Mouse (Mus musculus) layer of hippocampus, postnatal 36 days (tissue): ENCODE data around the gene Nfix. TPM values are rescaled to one million over a fixed set of nuclear protein-coding genes. Genes with fewer than 3 reads are reported as not detected.

Experiments used
- DNase-seq, 2 experiments: peaks; one replicate each; pipeline ENCODE4 v3.0.0; 2022
- total RNA-seq, 2 experiments: library from RNA; stranded (reverse); gene quantifications; 2 replicates each; pipeline ENCODE4 v1.2.3; 2021

The Nfix gene
- total RNA-seq, 2 experiments from 2014 or later: 387 to 434 TPM

GRCm38 (mm10) chr8:84663483-84664327, 136.4 kb downstream of the Nfix start:
- DNase-seq: peak; percentile 96

- peak; percentile 91 to 93 for DNase-seq
Measured at GRCm38 (mm10) chr8:84662581-84663065, 137.5 kb downstream of the Nfix start, which contains the start of gene Ier2. Gene Ier2, minus strand, starts transcription at chr8:84662852.

GRCm38 (mm10) chr8:84661961-84662571, 138.1 kb downstream of the Nfix start:
- DNase-seq: peak in 1 of 2 experiments; percentile 54

DNA sequence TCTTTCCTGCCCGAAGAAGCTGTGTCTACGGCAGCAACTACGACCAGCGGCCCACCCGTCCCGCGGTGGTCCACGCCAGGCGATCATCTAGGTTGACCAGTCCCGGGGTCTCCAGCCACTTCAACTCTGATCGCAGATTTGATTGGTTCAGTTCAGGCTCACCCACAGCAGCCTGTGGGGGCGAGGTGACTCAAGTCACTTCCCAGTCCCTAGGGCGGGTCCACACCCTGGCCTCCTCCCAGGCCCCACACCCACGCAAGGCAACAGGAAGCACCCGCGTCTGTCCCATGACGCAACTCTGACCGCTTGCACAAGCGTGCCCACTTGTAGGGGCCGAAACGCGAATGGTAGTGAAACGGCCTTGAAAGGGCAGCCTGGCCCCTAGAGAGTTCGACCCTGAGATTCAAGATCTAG, 138.7 kb downstream of the Nfix start:
- no peak for DNase-seq

DNA sequence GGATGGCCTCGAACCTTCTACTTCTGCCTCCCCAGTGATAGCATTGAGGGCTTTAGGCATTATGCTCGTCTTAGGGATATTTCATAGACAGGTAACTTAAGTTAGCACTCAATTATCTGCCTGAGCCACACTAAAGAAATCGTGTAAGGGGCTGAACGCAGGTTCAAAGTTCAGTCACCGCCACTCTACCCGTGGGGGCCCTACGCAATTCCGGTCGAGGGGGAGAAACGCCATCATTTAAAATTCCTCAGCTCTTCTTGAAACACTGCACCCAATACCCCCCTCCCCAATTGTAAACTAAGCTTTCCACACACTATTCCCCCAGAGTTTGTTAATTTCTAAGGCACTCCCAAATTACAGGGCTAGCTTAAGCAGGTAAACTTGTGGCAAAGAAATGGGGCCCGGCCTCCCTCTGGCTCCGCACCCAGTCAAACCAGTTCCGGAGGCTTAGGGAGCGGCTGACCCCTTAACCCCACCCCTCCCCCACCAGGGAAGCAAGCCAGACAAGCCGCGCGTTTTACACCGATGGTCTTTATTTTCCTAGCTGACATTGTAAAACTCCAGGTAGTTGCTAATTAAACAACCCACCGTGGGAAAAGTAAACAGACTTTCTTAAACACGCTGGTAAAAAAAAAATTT, 139.2 kb downstream of the Nfix start:
- no peak for DNase-seq

DNA sequence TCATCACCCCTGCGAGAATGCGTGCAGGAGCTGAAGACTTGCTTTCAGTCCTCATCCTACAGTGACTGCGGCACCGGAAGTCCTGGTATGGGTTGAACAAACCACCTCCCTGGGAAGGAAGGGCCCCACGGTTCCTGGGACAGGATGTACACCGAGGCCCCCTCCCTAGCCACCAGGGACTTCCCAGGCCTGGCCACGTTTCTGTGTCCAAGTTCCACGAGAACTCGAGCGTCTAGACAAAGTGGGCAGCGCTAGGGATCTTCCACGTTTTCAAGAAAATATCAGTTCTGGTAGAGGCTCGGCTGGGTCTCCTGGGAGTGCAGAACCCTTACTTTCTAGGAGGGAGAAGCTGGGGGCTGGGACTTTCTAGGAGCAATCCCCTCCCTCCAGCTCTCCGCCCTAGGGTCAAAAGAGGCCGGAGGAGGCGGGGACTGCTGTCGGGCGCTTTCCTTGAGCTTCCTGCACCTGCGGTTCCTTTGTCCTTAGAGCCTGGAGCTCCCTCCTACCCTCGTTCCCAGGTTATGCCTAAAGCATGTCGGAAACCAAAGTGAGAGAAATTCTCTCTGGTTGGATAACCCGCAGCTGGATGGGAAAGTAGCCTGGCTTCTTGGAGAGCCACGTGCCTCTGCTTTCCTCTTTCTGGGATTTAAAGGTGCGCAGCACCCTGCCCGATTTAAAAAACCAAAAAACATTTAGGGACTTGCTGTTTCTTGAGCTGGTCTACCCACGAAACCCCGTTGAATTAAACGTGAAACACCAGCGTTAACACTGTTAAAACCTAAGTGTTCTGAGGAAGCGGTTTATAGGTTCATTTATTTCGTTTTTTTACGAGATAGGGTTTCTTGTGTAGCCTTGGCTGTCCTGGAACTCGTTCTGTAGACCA, 140.0 kb downstream of the Nfix start:
- DNase-seq: no peak

GRCm38 (mm10) chr8:84658951-84659350, 141.2 kb downstream of the Nfix start:
- DNase-seq: no peak

GRCm38 (mm10) chr8:84657680-84658079, 142.5 kb downstream of the Nfix start:
- no peak for DNase-seq

- no peak for DNase-seq
Measured at GRCm38 (mm10) chr8:84657203-84657602, 142.9 kb downstream of the Nfix start.

- DNase-seq: no peak
Measured at GRCm38 (mm10) chr8:84656641-84657126, 143.5 kb downstream of the Nfix start.

DNA sequence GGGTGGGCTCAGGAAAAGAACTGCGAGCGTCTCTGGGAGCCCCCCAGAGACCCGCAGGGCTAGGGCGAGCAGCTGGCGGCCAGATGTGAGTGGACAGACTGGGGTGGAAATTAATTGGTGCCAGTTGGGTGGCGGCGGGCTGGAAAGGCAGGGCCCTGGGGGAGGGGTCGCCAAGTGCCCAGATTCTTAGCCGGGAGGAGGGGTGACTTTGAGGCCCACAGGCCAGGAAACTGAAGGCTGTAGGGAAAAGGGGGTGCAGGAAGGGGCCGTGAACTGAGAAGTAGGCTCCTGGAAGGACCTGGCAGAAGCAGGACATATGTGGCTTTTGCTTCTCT, 144.0 kb downstream of the Nfix start:
- no peak for DNase-seq

DNA sequence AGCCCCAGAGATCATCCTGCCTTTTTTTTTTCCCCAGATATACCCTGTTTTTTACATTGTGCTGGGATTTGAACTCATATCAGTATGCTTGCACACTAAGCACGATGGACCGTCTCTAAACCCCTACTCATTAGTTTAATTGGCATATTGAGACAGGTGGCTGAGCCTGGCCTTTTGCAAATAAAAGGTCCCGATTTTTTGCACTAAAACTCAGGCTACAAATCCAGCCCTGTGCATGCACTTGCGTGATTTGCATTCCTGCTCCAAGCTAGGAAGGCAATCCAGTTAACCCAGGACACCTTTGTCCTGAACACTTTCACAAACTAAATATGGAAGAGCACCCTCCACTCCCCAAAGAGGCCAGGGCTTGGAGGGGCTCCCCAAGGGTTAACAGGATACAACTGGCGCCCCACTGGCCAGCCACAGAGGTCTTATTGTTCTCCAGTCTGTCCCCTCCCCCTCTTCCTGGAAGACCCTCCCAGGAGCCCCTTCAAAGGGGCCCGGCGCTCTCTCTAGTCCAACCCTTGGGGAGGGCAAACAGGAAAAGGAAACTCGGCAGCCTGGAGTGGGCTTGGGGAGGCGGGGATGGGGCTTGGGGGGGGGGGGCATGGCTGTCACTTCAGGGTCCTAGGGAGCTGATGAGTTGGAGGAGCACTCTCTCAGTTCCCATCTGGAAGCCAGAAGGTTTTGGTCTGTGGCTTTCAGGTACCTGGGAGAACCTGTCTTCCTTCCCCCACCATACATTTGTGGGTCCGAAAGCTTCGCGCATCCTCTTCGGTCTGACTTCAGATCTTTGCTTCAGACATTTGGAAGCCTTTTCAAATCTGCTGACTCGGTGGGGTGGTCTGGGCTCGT, 144.6 kb downstream of the Nfix start:
- DNase-seq: no peak

GRCm38 (mm10) chr8:84654597-84654996, 145.5 kb downstream of the Nfix start:
- DNase-seq: no peak

DNA sequence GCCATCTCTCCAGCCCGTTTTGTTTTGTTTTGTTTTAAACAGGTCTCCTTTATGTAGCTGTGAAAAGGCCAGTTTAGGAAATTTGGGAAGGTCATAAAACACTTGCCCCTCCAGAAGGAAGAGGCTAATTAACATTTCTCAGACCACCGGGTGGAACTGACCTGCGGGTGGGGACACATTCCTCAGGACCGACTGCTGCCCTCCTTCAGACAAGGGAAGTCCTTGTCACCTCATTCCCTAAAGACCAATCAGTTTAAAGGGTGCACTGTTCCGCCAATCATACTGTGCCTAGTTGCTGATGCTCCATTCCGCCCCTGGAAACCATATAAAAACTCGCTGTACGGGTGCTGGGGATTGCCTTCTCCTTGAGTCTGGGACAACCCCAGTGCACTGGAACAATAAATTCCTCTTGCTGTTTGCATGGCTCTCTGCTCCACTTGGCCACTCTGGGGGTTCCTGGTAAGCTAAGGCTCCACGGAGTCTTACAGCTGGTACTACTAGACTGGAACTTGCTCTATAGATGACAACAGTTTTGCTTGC, 147.0 kb downstream of the Nfix start:
- DNase-seq: no peak

DNA sequence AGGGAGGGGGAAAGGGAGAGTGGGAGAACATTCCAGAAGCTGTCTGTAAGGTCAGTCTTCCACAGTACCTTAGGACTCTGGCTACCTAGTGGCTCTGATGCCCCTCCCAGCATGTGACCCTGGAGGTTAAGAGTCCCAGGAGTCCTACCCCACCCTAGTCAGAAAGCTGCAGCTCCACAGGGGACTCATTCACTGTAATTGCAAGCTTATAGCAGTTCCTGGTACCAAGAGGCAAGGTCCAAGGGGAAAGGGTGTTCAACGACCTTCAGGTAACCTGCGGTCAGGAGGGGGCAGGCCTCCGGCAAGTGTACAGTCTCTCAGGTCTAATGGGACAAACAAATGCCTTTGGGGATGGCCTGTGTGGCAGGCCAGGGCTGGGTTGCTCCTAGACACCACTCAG, 149.9 kb downstream of the Nfix start:
- no peak for DNase-seq

Other genes starting within 250 kb of the Nfix start
- gene Ier2, start 137.5 kb downstream of the Nfix start, total RNA-seq: 1 to 10 TPM; 7.2 to 7.6 TPM
- 100 to 1,000 TPM in 1 of 2 experiments, 10 to 100 TPM in 1; 95.2 to 115 TPM for gene Trmt1, start 114.0 kb downstream of the Nfix start, total RNA-seq
- 10 to 100 TPM; 85.9 to 92.2 TPM for gene Nacc1, start 112.5 kb downstream of the Nfix start, total RNA-seq
- gene Lyl1, start 98.9 kb downstream of the Nfix start, total RNA-seq: 1 to 10 TPM; 1.2 to 2.0 TPM
- gene G430095P16Rik, start 77.3 kb downstream of the Nfix start, total RNA-seq: not detected
- gene Dand5, start 22.5 kb upstream of the Nfix start, total RNA-seq: 10 to 100 TPM in 1 of 2 experiments, 1 to 10 TPM in 1; 9.4 to 10.5 TPM
- gene Gadd45gip1, start 31.2 kb upstream of the Nfix start, total RNA-seq: 10 to 100 TPM; 23.2 to 25.7 TPM
- 10 to 100 TPM; 67.9 to 68.5 TPM for gene Rad23a, start 40.3 kb upstream of the Nfix start, total RNA-seq
- gene Calr, start 46.6 kb upstream of the Nfix start, total RNA-seq: 100 to 1,000 TPM; 557 to 631 TPM
- 10 to 100 TPM; 51.2 to 52.7 TPM for gene Farsa, start 56.6 kb upstream of the Nfix start, total RNA-seq
- gene Syce2, start 71.8 kb upstream of the Nfix start, total RNA-seq: 10 to 100 TPM; 16.1 to 19.7 TPM
- 10 to 100 TPM; 39.5 to 46.3 TPM for gene Gcdh, start 93.6 kb upstream of the Nfix start, total RNA-seq
- under 1 TPM in 1 of 2 experiments, not detected in 1; 0.40 TPM for gene Klf1, start 101.6 kb upstream of the Nfix start, total RNA-seq
- gene Dnase2a, start 108.2 kb upstream of the Nfix start, total RNA-seq: 1 to 10 TPM; 3.2 to 3.9 TPM
- gene Mast1, start 137.0 kb upstream of the Nfix start, total RNA-seq: 10 to 100 TPM; 79.5 TPM
- gene Rtbdn, start 146.6 kb upstream of the Nfix start, total RNA-seq: 1 to 10 TPM in 1 of 2 experiments, under 1 TPM in 1; 0.77 to 1.0 TPM
- not detected for gene Gm49661, start 169.1 kb upstream of the Nfix start, total RNA-seq
- 100 to 1,000 TPM; 338 to 356 TPM for gene Prdx2, start 169.2 kb upstream of the Nfix start, total RNA-seq
- 10 to 100 TPM; 35.3 to 36.8 TPM for gene Rnaseh2a, start 169.4 kb upstream of the Nfix start, total RNA-seq
- 10 to 100 TPM; 59.9 to 73.6 TPM for gene Junb, start 178.4 kb upstream of the Nfix start, total RNA-seq
- 1 to 10 TPM; 7.8 to 9.7 TPM for gene Hook2, start 190.3 kb upstream of the Nfix start, total RNA-seq
- not detected for gene Best2, start 214.2 kb upstream of the Nfix start, total RNA-seq
- 100 to 1,000 TPM; 120 to 121 TPM for gene Asna1, start 224.9 kb upstream of the Nfix start, total RNA-seq
- 100 to 1,000 TPM; 133 to 136 TPM for gene Trir, start 226.5 kb upstream of the Nfix start, total RNA-seq
- gene Tnpo2, start 236.6 kb upstream of the Nfix start, total RNA-seq: 100 to 1,000 TPM; 147 to 149 TPM